Mouse (Mus musculus): ENCODE measurements around the gene Wwox. TPM values are rescaled to one million over a fixed set of nuclear protein-coding genes. Genes with fewer than 3 reads are reported as not detected.

The Wwox gene
- polyA plus RNA-seq, 2 experiments = 2.5 to 2.6 TPM

- TF ChIP-seq CTCF (IDR thresholded peaks at IDR 0.05; ENCODE audit: low read depth) (no peak), EP300 (IDR thresholded peaks at IDR 0.05; ENCODE audit: low read depth) (no peak)
- Histone ChIP-seq H3K27ac (no peak overlapping the region), H3K36me3 (replicated peaks; ENCODE audit: control insufficient read depth, insufficient read depth, low read depth) (no peaks in the 10 kb centered on the region), H3K4me1 (replicated peaks; ENCODE audit: control insufficient read depth in 2 of 2, insufficient read depth in 2 of 2, low read length in 1 of 2) (no peaks in the 10 kb centered on the region), H3K4me3 (ENCODE audit: insufficient read depth in 1 of 2, low read depth in 2 of 2, low read length in 2 of 2) (no peak overlapping the region), H3K27me3 (ENCODE audit: control insufficient read depth, insufficient read depth, low read length) (no peaks in the 10 kb centered on the region), H3K9me3 (ENCODE audit: control insufficient read depth, low read length) (no peaks in the 10 kb centered on the region), H3K4me2 (ENCODE audit: low read depth) (no peak overlapping the region), H3K9ac (replicated peaks) (no peak overlapping the region)
- ATAC-seq (ENCODE audit: insufficient read depth) (no peak), DNase-seq (ENCODE audit: low read depth in 3 of 3, low spot score in 3 of 3) (no peak)
- WGBS (ENCODE audit: insufficient replicate concordance) = 62% methylated on average over 3 of the region's 3 CpGs
Observed at GRCm38 (mm10) chr8:115109309-115109708, 669.9 kb downstream of the Wwox start.

DNA sequence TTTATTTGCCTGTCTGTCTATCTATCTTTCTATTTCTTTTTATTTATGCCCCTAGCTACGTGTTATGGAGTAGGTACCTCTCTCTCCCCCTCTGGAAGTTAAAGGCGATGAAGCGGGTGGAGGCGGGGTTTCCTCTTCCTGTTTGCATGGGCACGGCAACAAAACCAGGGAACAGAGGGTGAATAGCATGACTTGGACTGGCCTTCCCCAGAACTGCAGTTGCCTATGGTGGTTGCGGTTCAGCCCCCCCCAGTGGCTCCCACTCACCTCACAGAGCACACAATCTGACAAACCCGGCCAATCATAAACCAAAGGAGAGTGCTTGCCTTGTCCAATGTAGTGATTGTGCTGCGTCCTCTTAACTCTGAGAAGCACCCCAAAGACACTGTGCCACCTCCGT, 671.0 kb downstream of the Wwox start:
- Histone ChIP-seq H3K27ac (no peak overlapping the region), H3K4me2 (ENCODE audit: low read depth) (no peak overlapping the region), H3K36me3 (replicated peaks; ENCODE audit: control insufficient read depth, insufficient read depth, low read depth) (no peaks in the 10 kb centered on the region), H3K9ac (replicated peaks) (no peak overlapping the region), H3K27me3 (ENCODE audit: control insufficient read depth, insufficient read depth, low read length) (no peaks in the 10 kb centered on the region), H3K9me3 (ENCODE audit: control insufficient read depth, low read length) (no peaks in the 10 kb centered on the region), H3K4me3 (ENCODE audit: insufficient read depth in 1 of 2, low read depth in 2 of 2, low read length in 2 of 2) (no peak overlapping the region), H3K4me1 (replicated peaks; ENCODE audit: control insufficient read depth in 2 of 2, insufficient read depth in 2 of 2, low read length in 1 of 2) (no peaks in the 10 kb centered on the region)
- WGBS (ENCODE audit: insufficient replicate concordance) = 28% methylated on average over 9 of the region's 9 CpGs
- ATAC-seq (ENCODE audit: insufficient read depth) (no peak), DNase-seq (ENCODE audit: low read depth in 3 of 3, low spot score in 3 of 3) (no peak)
- no peak for TF ChIP-seq EP300 (IDR thresholded peaks at IDR 0.05; ENCODE audit: low read depth)
- TF ChIP-seq CTCF (IDR thresholded peaks at IDR 0.05; ENCODE audit: low read depth) = no peak

DNA sequence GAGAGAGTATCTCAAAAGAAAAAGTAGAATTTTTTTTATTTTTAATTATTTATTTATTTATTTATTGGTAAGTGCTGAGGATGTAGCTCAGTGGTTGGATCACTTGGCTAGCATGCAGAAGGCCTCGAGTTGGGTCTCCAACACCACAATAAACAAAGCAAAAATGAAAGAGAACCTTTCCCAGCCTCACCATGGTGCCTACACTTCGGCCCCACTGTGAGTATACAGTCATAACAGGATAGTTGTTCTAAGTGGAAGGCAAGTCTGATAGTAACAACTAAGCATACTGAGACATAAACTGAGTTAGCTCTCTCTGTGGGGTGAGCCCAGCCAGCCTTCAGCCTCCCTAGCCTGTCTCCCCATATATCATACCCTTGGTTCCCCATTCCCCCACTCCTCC, 672.6 kb downstream of the Wwox start:
- Histone ChIP-seq H3K4me1 (replicated peaks; ENCODE audit: control insufficient read depth in 2 of 2, insufficient read depth in 2 of 2, low read length in 1 of 2) (no peaks in the 10 kb centered on the region), H3K4me3 (ENCODE audit: insufficient read depth in 1 of 2, low read depth in 2 of 2, low read length in 2 of 2) (no peak overlapping the region), H3K4me2 (ENCODE audit: low read depth) (no peak overlapping the region), H3K36me3 (replicated peaks; ENCODE audit: control insufficient read depth, insufficient read depth, low read depth) (no peaks in the 10 kb centered on the region), H3K9ac (replicated peaks) (no peak overlapping the region), H3K9me3 (ENCODE audit: control insufficient read depth, low read length) (no peaks in the 10 kb centered on the region), H3K27ac (no peak overlapping the region), H3K27me3 (ENCODE audit: control insufficient read depth, insufficient read depth, low read length) (no peaks in the 10 kb centered on the region)
- 57% methylated on average over 2 of the region's 2 CpGs for WGBS (ENCODE audit: insufficient replicate concordance)
- DNase-seq (ENCODE audit: low read depth in 3 of 3, low spot score in 3 of 3) = no peak
- ATAC-seq (ENCODE audit: insufficient read depth) = no peak
- TF ChIP-seq EP300 (IDR thresholded peaks at IDR 0.05; ENCODE audit: low read depth) = no peak

GRCm38 (mm10) chr8:115114498-115114897, 675.0 kb downstream of the Wwox start:
- Histone ChIP-seq H3K9ac (replicated peaks) (no peak overlapping the region), H3K9me3 (ENCODE audit: control insufficient read depth, low read length) (no peaks in the 10 kb centered on the region), H3K4me2 (ENCODE audit: low read depth) (no peak overlapping the region), H3K27me3 (ENCODE audit: control insufficient read depth, insufficient read depth, low read length) (no peaks in the 10 kb centered on the region), H3K4me3 (ENCODE audit: insufficient read depth in 1 of 2, low read depth in 2 of 2, low read length in 2 of 2) (no peak overlapping the region), H3K4me1 (replicated peaks; ENCODE audit: control insufficient read depth in 2 of 2, insufficient read depth in 2 of 2, low read length in 1 of 2) (no peaks in the 10 kb centered on the region), H3K36me3 (replicated peaks; ENCODE audit: control insufficient read depth, insufficient read depth, low read depth) (no peaks in the 10 kb centered on the region), H3K27ac (no peak overlapping the region)
- no peak for ATAC-seq (ENCODE audit: insufficient read depth)
- TF ChIP-seq CTCF (IDR thresholded peaks at IDR 0.05; ENCODE audit: low read depth) = no peak
- 46% methylated on average over 6 of the region's 6 CpGs for WGBS (ENCODE audit: insufficient replicate concordance)
- no peak for DNase-seq (ENCODE audit: low read depth in 3 of 3, low spot score in 3 of 3)

DNA sequence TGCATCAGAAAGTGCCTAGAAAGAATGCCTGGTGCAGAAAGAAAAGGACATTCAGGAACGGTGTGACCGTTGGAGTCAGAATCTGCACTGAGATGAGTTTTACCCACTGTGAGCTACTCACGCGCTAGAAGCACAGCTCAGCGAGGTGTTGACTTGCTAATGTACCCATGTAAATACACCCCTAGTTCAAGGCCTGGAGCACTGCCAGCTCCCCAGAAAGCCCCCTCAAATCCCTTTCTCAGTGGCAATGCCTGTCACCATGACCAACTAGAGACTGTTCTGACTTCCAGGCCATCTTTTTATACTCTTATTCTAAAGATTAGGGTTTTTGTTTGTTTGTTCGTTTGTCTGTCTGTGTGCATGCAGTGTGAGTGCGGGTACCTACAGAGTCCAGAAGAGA, 686.6 kb downstream of the Wwox start:
- DNase-seq (ENCODE audit: low read depth in 3 of 3, low spot score in 3 of 3) = no peak

More for the DNA sequence above, 686.6 kb downstream of the Wwox start:
- Histone ChIP-seq H3K36me3 (replicated peaks; ENCODE audit: control insufficient read depth, insufficient read depth, low read depth) (no peaks in the 10 kb centered on the region), H3K4me2 (ENCODE audit: low read depth) (no peak overlapping the region), H3K27ac (no peak overlapping the region), H3K9ac (replicated peaks) (no peak overlapping the region), H3K9me3 (ENCODE audit: control insufficient read depth, low read length) (no peaks in the 10 kb centered on the region), H3K4me1 (replicated peaks; ENCODE audit: control insufficient read depth in 2 of 2, insufficient read depth in 2 of 2, low read length in 1 of 2) (no peaks in the 10 kb centered on the region), H3K27me3 (ENCODE audit: control insufficient read depth, insufficient read depth, low read length) (no peaks in the 10 kb centered on the region), H3K4me3 (ENCODE audit: insufficient read depth in 1 of 2, low read depth in 2 of 2, low read length in 2 of 2) (no peak overlapping the region)
- ATAC-seq (ENCODE audit: insufficient read depth) = no peak
- TF ChIP-seq EP300 (IDR thresholded peaks at IDR 0.05; ENCODE audit: low read depth) (no peak), CTCF (IDR thresholded peaks at IDR 0.05; ENCODE audit: low read depth) (no peak)
- 71% methylated on average over 7 of the region's 7 CpGs for WGBS (ENCODE audit: insufficient replicate concordance)

Data from liver, embryonic 14.5 days (tissue).